13 mouse cellular contexts compared by ENCODE assay signal in the genomic region with DNA sequence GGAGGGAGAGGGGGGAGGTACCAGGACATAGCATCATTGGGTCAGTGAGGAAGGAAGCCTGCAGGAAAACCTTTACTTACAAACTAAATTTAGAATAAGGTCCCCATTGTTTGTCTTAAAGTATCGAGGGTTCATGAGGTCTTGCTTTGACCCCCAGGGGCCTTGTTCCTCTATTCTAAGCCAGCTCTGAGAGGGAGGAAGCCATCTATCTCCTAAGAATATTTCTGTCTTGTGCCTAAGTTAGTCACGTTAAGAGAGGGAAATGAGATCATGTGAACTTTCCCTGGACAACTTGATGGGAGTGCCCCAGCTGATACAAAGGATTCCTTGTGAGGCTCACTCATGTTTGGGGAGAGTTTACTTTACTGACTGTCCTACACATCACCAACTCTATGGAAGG.
DNase-seq lines count a peak whose midpoint lies in the region; ATAC-seq and TF ChIP-seq lines count a peak whose summit lies in the region.
"Had no signal": no experiment of that assay in that cellular context is flagged by ENCODE, and none has a peak within 500 bp of the region (broad histone marks: within the 10 kb centered on the region; RNA-seq: fewer than 3 reads in every experiment).

No protein-coding gene starts in this region.

- H3K9ac ChIP-seq in lung, postnatal 0 days (replicated peaks; ENCODE audit: low read depth): no peak overlapping the region
- no peak overlapping the region for H3K9ac ChIP-seq in kidney, embryonic 15.5 days
- H3K9ac ChIP-seq: limb, embryonic 13.5 days; neural tube, embryonic 15.5 days had no signal

- peak; percentile 56 to 92 for DNase-seq in heart, adult 9 months (ENCODE audit: low spot score in 2 of 2)
- DNase-seq in heart, postnatal 4 days: no peak
- DNase-seq in lung, postnatal 0 days (ENCODE audit: low spot score): peak; percentile 68
- DNase-seq in lung, postnatal 14 days: no peak
- DNase-seq in lung, postnatal 36 days: peak; percentile 28
- DNase-seq in thymus, adult 18-20 months: no peak
- no peak for DNase-seq in frontal cortex, postnatal 10 days (ENCODE audit: low spot score in 2 of 2)
- DNase-seq: cerebellum, adult 2 months had no signal

- 0 out of 2 replicates have a peak, but pooled peaks cover 3% of the 10 kb centered on the region for H3K4me1 ChIP-seq in lung, postnatal 0 days (ENCODE audit: insufficient read depth, low read depth, low read length)
- H3K4me1 ChIP-seq in kidney, embryonic 15.5 days: peaks cover 12% of the 10 kb centered on the region

- WGBS in lung, postnatal 0 days: 25% methylated on average over 2 of the region's 2 CpGs
- 16% methylated on average over 2 of the region's 2 CpGs for WGBS in kidney, embryonic 15.5 days

- H3K9me3 ChIP-seq in lung, postnatal 0 days (ENCODE audit: low read length): no peaks in the 10 kb centered on the region
- no peaks in the 10 kb centered on the region for H3K9me3 ChIP-seq in kidney, embryonic 15.5 days (replicated peaks)
- H3K9me3 ChIP-seq: limb, embryonic 13.5 days; neural tube, embryonic 15.5 days had no signal

- TF ChIP-seq CTCF in lung, postnatal 0 days (IDR thresholded peaks at IDR 0.05): no peak

- no peak overlapping the region for H3K4me3 ChIP-seq in lung, postnatal 0 days (ENCODE audit: low read depth, low read length)
- no peak overlapping the region for H3K4me3 ChIP-seq in kidney, embryonic 15.5 days (replicated peaks)
- H3K4me3 ChIP-seq: left cerebral cortex, adult 2 months; limb, embryonic 13.5 days; neural tube, embryonic 15.5 days had no signal

- peak; percentile 91 for TF ChIP-seq EP300 in lung, postnatal 0 days (IDR thresholded peaks at IDR 0.05)

- H3K36me3 ChIP-seq in lung, postnatal 0 days (ENCODE audit: insufficient read depth, low read length): no peaks in the 10 kb centered on the region
- no peaks in the 10 kb centered on the region for H3K36me3 ChIP-seq in kidney, embryonic 15.5 days
- H3K36me3 ChIP-seq: limb, embryonic 13.5 days; neural tube, embryonic 15.5 days had no signal

- peak; percentile 92 for ATAC-seq in lung, postnatal 0 days
- no peak for ATAC-seq in kidney, embryonic 15.5 days (replicated peaks; ENCODE audit: low FRiP score)
- ATAC-seq: hindbrain, postnatal 0 days had no signal

- H3K27ac ChIP-seq in lung, postnatal 0 days (ENCODE audit: low read length): no peak overlapping the region
- H3K27ac ChIP-seq in kidney, embryonic 15.5 days: peak overlapping the region; percentile 16; the same call in 1 of the 2 replicates
- H3K27ac ChIP-seq: hindbrain, postnatal 0 days; left cerebral cortex, adult 2 months; limb, embryonic 13.5 days; neural tube, embryonic 15.5 days had no signal

- H3K4me2 ChIP-seq in lung, postnatal 0 days (replicated peaks; ENCODE audit: low read depth, low read length): no peak overlapping the region
- H3K4me2 ChIP-seq in kidney, embryonic 15.5 days: no peak overlapping the region
- H3K4me2 ChIP-seq: limb, embryonic 13.5 days; neural tube, embryonic 15.5 days had no signal

- H3K27me3 ChIP-seq in lung, postnatal 0 days (replicated peaks; ENCODE audit: insufficient read depth, low read length): no peaks in the 10 kb centered on the region
- H3K27me3 ChIP-seq in kidney, embryonic 15.5 days: no peaks in the 10 kb centered on the region
- H3K27me3 ChIP-seq: limb, embryonic 13.5 days; neural tube, embryonic 15.5 days had no signal

Comparison
In these comparisons a context has a peak if more than half of its experiments do, and no peak if none do; other contexts are left out.
1. DNase-seq: peak in heart, adult 9 months (2 of 2), lung, postnatal 0 days (single experiment) and lung, postnatal 36 days (single experiment); none in heart, postnatal 4 days (single experiment), lung, postnatal 14 days (single experiment), thymus, adult 18-20 months (0 of 2) and frontal cortex, postnatal 10 days (0 of 2).